Mouse (Mus musculus) heart, postnatal 14 days (tissue): ENCODE measurements around the gene Med28. TPM values are rescaled to one million over a fixed set of nuclear protein-coding genes. Genes with fewer than 3 reads are reported as not detected.

ENCODE experiments used
- DNase-seq, 2 experiments: peaks; one replicate each; pipeline ENCODE4 v3.0.0; 2021 to 2022
- intact Hi-C: fragments of 180-260 bp; cut with DNase I; formaldehyde crosslinking; loops from one replicate; pipeline ENCODE4 v1.15.1; 2025
- total RNA-seq, 2 experiments: library from RNA; stranded (reverse); gene quantifications; 2 replicates each; pipeline ENCODE4 v1.2.3; 2021

Med28 gene
- total RNA-seq, 2 experiments from 2014 or later, result 44.3 to 48.4 TPM

DNA sequence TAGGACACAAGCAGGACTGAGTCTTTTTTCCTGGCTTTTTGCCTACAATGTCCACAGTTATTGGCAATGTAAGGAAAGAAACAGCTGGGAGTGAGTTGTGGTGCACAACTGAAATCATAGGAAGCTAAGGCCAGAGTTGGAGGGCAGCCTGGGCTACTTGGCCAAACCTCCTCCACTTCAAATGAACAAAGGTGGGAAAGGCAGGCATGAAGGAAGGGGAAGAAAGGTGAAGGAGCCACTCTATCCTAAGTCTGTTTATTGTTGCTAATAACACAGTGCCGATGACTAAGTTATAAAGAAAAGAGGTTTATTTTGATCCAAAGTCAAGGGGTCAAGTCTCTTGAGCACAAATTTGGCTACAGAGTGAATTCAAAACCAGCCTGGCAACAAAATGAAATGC, 57.3 kb downstream of the Med28 start:
- intact Hi-C loops, result no loop called here
- DNase-seq, result no peak

Other genes starting within 250 kb of the Med28 start
- 10 to 100 TPM; 69.2 to 73.7 TPM for gene Qdpr, start 70.0 kb upstream of the Med28 start, total RNA-seq
- not detected for gene Clrn2, start 66.5 kb upstream of the Med28 start, total RNA-seq
- gene Lap3, start 26.9 kb upstream of the Med28 start, total RNA-seq, result 10 to 100 TPM; 68.9 to 75.3 TPM
- gene Fam184b, start 119.4 kb downstream of the Med28 start, total RNA-seq, result under 1 TPM; 0.07 TPM
- gene Ncapg, start 149.7 kb downstream of the Med28 start, total RNA-seq, result 1 to 10 TPM; 1.6 to 4.1 TPM